Mouse (Mus musculus) intestine, embryonic 14.5 days (tissue): Measurements from ENCODE around the gene Myoz2. TPM values are rescaled to one million over a fixed set of nuclear protein-coding genes. Genes with fewer than 3 reads are reported as not detected.
A peak's percentile ranks its signal among the peaks of the same experiment; 100 is the strongest.

Source experiments
- ATAC-seq: fragments of 200-750 bp; cut with Nextera tagmentation; replicated peaks from 2 replicates; pipeline ENCODE4 v1.8.0; 2017; ENCODE audit warnings: low read depth, moderate number of reproducible peaks, moderate TSS enrichment, moderate library complexity; ENCODE audit not compliant: low FRiP score, low TSS enrichment
- DNase-seq: peaks from one replicate; pipeline ENCODE4 v3.0.0-alpha.2; 2018; ENCODE audit warnings: low spot score
- H3K27ac ChIP-seq: fragments of 300-500 bp; sonication (generic); 2 replicates; pipeline ENCODE4 v1.5.1; 2014; ENCODE audit warnings: low read depth, mild to moderate bottlenecking, control low read depth
- H3K27me3 ChIP-seq: fragments of 300-500 bp; sonication (generic); replicated peaks from 2 replicates; pipeline ENCODE4 v1.6.1; 2014; ENCODE audit warnings: low read length, control low read depth; ENCODE audit not compliant: control insufficient read depth, insufficient read depth
- H3K36me3 ChIP-seq: fragments of 300-500 bp; sonication (generic); 2 replicates; pipeline ENCODE4 v1.6.1; 2014; ENCODE audit warnings: low read length, control low read depth; ENCODE audit not compliant: control insufficient read depth, insufficient read depth
- H3K4me1 ChIP-seq: fragments of 300-500 bp; sonication (generic); replicated peaks from 2 replicates; pipeline ENCODE4 v1.6.1; 2014; ENCODE audit warnings: low read length, control low read depth, mixed read lengths; ENCODE audit not compliant: control insufficient read depth, insufficient read depth
- H3K4me2 ChIP-seq: fragments of 300-500 bp; sonication (generic); 2 replicates; pipeline ENCODE4 v1.6.1; 2014; ENCODE audit warnings: low read length
- H3K4me3 ChIP-seq: fragments of 300-500 bp; sonication (generic); 2 replicates; pipeline ENCODE4 v1.5.1; 2014; ENCODE audit warnings: low read depth, low read length, control low read depth, mixed read lengths
- H3K9ac ChIP-seq: fragments of 300-500 bp; sonication (generic); 2 replicates; pipeline ENCODE4 v1.6.1; 2014; ENCODE audit warnings: mild to moderate bottlenecking, low read length
- H3K9me3 ChIP-seq: fragments of 300-500 bp; sonication (generic); 2 replicates; pipeline ENCODE4 v1.6.1; 2016; ENCODE audit warnings: low read length, control low read depth; ENCODE audit not compliant: control insufficient read depth
- WGBS: fragments of 180-500 bp; shearing (Covaris S2); extraction: QIAGEN DNeasy Blood & Tissue Kit; methylation state at CpG from one replicate; pipeline ENCODE4 v1.1.7; 2014; 5-methylcytosine and 5-hydroxymethylcytosine counted together
- polyA plus RNA-seq: library from polyadenylated mRNA; unstranded; fragments of >200 nt; fragmentation: Nextera tagmentation; extraction: Ambion mirVana; gene quantifications from 2 replicates; pipeline ENCODE4 v1.2.1, GENCODE M21; 2014

Myoz2 gene
- not detected in 2 replicates for polyA plus RNA-seq

DNA sequence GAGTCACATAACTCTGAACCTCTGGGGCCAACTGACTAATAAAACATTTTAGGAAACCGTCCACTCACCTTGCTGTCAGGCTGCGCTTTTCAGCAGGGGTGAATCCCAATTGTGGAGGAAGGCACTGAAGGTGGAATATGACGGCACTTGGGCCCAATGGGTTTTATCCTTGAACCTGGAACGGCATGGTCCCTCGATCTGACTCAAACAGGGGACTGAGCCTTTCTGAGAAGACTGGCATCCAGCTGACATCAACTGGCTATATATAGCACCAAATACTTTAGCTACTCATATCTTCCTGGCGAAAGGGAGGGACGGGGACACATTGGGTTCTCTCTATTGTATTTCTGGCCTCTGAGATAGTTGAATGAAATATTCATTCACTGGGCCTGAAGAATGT lies at the start of gene Myoz2:
Gene Myoz2 (minus strand): TSS at position 264 of the 400 bp plus-strand sequence.
- Histone ChIP-seq H3K9me3 (no peaks in the 10 kb centered on the region), H3K36me3 (no peaks in the 10 kb centered on the region), H3K4me3 (no peak within 1 kb of the TSS), H3K4me1 (no peaks in the 10 kb centered on the region), H3K9ac (no peak within 1 kb of the TSS), H3K27ac (no peak within 1 kb of the TSS), H3K4me2 (no peak within 1 kb of the TSS), H3K27me3 (no peaks in the 10 kb centered on the region)
- DNase-seq (no peak), ATAC-seq (no peak)
- WGBS: 89% methylated on average over 7 of the region's 7 CpGs

DNA sequence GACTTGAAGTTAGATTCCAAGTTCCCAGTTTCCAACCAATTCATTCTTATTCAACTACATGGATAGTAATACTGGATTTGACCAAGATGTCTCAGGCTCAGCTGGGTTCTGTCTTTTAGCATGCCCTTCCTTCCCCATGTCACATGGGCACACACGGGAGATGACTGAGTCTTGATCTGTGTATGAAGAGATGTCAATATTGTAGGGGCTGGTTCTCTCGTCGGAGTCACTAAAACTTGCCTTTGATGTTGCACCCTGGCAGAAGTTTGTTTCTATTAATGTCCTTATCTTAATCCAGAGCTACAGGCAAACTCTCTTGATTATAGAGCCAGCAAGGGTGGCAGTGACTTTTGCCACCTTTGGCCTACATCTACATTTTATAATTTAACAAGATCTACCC lies 46.9 kb upstream of the Myoz2 start:
- no peaks in the 10 kb centered on the region for H3K27me3 ChIP-seq
- 66% methylated on average over 3 of the region's 3 CpGs for WGBS
- H3K27ac ChIP-seq: no peak overlapping the region
- no peak overlapping the region for H3K9ac ChIP-seq
- H3K36me3 ChIP-seq: peaks cover 20% of the 10 kb centered on the region
- H3K4me3 ChIP-seq: no peak overlapping the region
- H3K4me1 ChIP-seq: peaks cover 8% of the 10 kb centered on the region; the same call in 1 of the 2 replicates
- no peak overlapping the region for H3K4me2 ChIP-seq
- no peaks in the 10 kb centered on the region for H3K9me3 ChIP-seq
- ATAC-seq (no peak), DNase-seq (no peak)

DNA sequence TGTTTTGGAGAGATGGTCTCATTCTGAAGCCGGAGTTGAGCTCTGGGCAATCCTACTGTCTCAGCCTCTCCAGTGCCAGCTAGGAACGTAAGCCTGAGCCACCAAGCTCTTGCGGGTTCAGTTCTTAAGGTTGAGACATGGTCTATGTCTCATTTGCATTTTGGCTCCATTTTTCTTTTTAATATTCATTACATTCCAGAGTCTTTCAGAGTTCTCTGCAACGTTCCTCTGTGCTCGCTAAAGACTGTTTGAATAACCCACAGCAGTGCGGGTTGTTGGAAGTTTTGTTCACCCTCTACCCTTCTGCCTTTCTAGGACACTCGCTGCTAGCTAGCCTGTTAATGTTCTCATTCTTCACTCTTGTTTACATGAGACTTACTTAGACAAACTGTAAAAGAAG lies 46.1 kb upstream of the Myoz2 start:
- Histone ChIP-seq H3K4me3 (no peak overlapping the region), H3K36me3 (peaks cover 20% of the 10 kb centered on the region), H3K9me3 (no peaks in the 10 kb centered on the region), H3K27me3 (no peaks in the 10 kb centered on the region), H3K9ac (no peak overlapping the region), H3K4me1 (peaks cover 8% of the 10 kb centered on the region; the same call in 1 of the 2 replicates), H3K27ac (no peak overlapping the region), H3K4me2 (no peak overlapping the region)
- DNase-seq: no peak
- WGBS: 51% methylated on average over 7 of the region's 7 CpGs
- no peak for ATAC-seq

DNA sequence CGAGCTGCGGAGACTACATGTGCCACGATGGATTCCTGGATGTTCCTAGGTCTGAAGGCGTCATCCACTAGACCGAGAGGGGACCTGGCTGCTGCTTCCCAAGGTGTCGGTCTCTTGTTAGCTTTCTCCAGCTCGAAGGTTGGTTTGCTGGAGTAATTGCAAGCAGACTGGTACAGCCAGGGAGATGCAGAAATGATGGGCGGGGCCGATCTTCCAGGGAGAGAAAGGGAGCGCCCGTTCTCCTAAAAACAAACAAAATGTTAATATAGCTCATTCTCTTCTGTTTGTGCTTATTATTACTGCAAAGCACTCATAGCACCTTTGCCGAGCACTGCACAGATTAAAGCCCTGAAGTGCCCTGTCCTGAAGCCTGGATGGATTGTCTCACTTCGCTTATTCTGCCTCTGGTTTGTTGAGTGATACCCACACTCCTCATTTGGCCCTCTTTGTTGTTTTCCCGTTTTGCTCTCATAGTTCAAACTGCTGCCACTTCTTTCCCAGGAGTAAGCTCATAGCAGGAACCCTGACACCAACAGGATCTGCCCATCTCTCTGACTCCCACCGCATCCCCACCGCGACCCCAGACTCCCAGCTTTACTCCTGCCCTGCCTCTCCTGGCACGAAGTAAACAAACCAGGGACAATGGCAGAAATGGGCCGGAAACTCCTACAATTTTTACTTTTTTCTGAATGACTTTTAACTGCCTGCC lies 45.4 kb upstream of the Myoz2 start:
- Histone ChIP-seq H3K4me1 (peaks cover 8% of the 10 kb centered on the region; the same call in 1 of the 2 replicates), H3K4me2 (no peak overlapping the region), H3K9me3 (no peaks in the 10 kb centered on the region), H3K27me3 (no peaks in the 10 kb centered on the region), H3K36me3 (peaks cover 20% of the 10 kb centered on the region), H3K27ac (no peak overlapping the region), H3K9ac (no peak overlapping the region), H3K4me3 (no peak overlapping the region)
- 63% methylated on average over 19 of the region's 19 CpGs for WGBS
- DNase-seq (peak; percentile 48), ATAC-seq (no peak)

DNA sequence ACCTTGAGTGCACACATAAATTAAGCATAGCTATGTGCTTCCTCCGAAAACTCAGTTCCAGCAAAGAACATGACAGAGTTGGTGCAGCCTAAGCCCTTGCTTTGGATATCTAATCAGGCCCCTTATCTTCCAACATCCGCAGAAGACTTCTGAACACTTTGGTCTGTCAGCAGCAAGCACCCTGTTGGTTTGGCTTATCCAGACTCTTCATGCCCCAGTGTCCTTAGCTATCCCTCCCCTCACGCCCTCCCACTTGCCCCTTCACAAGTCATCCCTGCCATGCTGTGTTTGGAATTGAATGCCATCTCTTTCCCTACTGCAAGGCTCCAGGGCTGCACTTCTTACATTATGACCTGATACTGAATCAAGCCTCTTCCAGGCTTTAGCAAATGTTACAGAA lies 40.9 kb upstream of the Myoz2 start:
- Histone ChIP-seq H3K4me1 (0 out of 2 replicates have a peak, but pooled peaks cover 4% of the 10 kb centered on the region), H3K36me3 (peaks cover 20% of the 10 kb centered on the region), H3K9me3 (no peaks in the 10 kb centered on the region), H3K27me3 (no peaks in the 10 kb centered on the region), H3K4me3 (no peak overlapping the region), H3K4me2 (no peak overlapping the region), H3K27ac (no peak overlapping the region), H3K9ac (no peak overlapping the region)
- 85% methylated on average over 3 of the region's 3 CpGs for WGBS
- peak; percentile 38 for DNase-seq
- ATAC-seq: no peak

DNA sequence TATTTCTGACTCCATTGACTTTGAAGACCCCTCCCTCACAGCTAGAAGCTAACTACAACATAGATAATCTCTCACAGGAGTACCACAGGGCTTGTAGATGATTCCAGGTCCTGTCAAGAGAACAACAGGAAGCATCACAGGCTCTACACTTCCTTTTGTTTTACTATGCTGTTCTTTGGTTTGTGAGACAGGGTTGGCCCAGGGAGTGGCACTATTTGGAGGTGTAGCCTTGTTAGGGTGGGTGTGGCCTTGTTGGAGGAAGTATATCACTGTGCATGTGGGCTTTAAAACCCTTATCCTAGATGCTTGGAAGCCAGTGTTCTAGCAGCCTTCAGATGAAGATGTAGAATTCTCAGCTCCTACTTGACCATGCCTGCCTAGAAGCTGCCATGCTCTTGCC lies 40.2 kb upstream of the Myoz2 start:
- Histone ChIP-seq H3K36me3 (peaks cover 20% of the 10 kb centered on the region), H3K9ac (no peak overlapping the region), H3K27me3 (no peaks in the 10 kb centered on the region), H3K4me1 (0 out of 2 replicates have a peak, but pooled peaks cover 4% of the 10 kb centered on the region), H3K9me3 (no peaks in the 10 kb centered on the region), H3K4me2 (no peak overlapping the region), H3K4me3 (no peak overlapping the region), H3K27ac (no peak overlapping the region)
- DNase-seq (peak; percentile 46), ATAC-seq (no peak)

DNA sequence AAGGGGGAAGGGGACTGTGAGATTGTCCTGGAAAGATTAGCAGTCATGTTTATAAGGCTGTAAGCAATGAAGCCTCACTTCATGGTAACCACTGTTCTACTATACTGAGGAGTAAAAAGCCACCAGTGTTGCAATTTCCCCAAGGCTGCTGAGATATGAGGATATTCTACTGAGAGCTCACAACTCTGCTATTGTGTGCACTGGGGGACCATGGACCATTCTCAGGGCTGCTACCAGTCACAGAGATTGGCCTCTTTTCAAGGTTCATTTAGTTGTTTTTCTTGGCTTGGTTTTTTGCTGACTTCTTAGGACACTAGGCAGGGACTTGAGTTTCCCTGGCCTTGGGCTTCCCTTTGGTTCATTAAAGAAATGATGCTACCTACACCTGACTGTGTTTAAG lies 38.5 kb upstream of the Myoz2 start:
- Histone ChIP-seq H3K27ac (no peak overlapping the region), H3K4me2 (no peak overlapping the region), H3K9me3 (no peaks in the 10 kb centered on the region), H3K4me3 (no peak overlapping the region), H3K27me3 (no peaks in the 10 kb centered on the region), H3K36me3 (0 out of 2 replicates have a peak, but pooled peaks cover 7% of the 10 kb centered on the region), H3K9ac (no peak overlapping the region), H3K4me1 (0 out of 2 replicates have a peak, but pooled peaks cover 4% of the 10 kb centered on the region)
- ATAC-seq (no peak), DNase-seq (peak; percentile 28)

DNA sequence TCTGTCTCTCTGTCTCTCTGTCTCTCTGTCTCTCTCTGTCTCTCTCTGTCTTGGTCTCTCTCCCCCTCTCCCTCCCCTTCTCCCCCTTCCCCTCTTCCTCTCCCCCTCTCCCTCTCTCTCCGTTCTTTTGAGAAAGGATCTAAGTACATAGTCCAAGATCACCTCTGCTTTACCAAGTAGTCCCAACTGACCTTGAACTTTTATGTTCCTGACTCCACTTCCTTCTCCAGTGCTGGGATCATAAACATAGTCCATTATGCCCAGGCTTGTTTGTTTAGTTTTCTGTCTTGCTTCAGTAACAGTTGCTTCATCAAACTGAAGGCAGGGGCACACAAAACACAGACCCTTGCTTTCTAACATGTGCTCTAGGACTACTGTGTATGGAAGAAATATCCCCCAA lies 37.7 kb upstream of the Myoz2 start:
- Histone ChIP-seq H3K4me1 (0 out of 2 replicates have a peak, but pooled peaks cover 4% of the 10 kb centered on the region), H3K9ac (no peak overlapping the region), H3K9me3 (no peaks in the 10 kb centered on the region), H3K4me3 (no peak overlapping the region), H3K27ac (no peak overlapping the region), H3K36me3 (0 out of 2 replicates have a peak, but pooled peaks cover 7% of the 10 kb centered on the region), H3K27me3 (no peaks in the 10 kb centered on the region), H3K4me2 (no peak overlapping the region)
- DNase-seq (no peak), ATAC-seq (no peak)
- no CpG with 5 or more reads among the region's 1 CpGs for WGBS

DNA sequence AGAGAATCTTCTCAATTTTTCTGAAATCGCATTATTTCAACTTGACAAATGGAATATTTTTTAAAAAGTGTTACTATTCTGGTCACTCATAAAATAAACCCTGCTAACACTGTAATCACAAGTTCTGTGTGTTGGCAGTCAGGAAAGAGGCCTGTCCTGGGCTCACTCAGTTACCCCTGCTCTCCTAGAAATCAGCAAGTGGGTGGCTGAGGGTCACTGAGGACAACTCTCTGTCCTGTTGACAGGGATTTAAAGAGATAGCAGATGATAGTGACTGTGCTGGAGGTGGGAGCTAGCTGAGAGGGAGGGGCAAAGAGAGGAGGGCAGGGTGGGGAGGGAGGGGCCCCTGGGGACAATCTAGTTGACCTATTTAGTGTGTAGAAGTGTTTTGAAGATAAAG lies 36.2 kb upstream of the Myoz2 start:
- no peaks in the 10 kb centered on the region for H3K36me3 ChIP-seq
- H3K27me3 ChIP-seq: no peaks in the 10 kb centered on the region
- no peak overlapping the region for H3K27ac ChIP-seq
- H3K4me3 ChIP-seq: no peak overlapping the region
- no peak overlapping the region for H3K4me2 ChIP-seq
- WGBS: 96% methylated on average over 1 of the region's 1 CpGs
- no peak for ATAC-seq
- H3K9ac ChIP-seq: no peak overlapping the region
- peak; percentile 50 for DNase-seq
- H3K4me1 ChIP-seq: peaks cover 6% of the 10 kb centered on the region; the same call in 1 of the 2 replicates
- no peaks in the 10 kb centered on the region for H3K9me3 ChIP-seq
